Mouse (Mus musculus) WW6 (cell line): ENCODE results near the gene Gm13285.
"Not testable (repeated sequence)": the region's sequence is repeated elsewhere in the genome, so short reads cannot be mapped to it uniquely, and the experiment has no call there.

Experiments
- DNase-seq: peaks from one replicate; pipeline ENCODE4 v3.0.0-alpha.2; 2013; ENCODE audit warnings: low read depth, low spot score

Gm13285 gene

GRCm38 (mm10) chr4:88799365-88799764 is at the start of gene Gm13285:
Gene Gm13285, plus strand, starts transcription at chr4:88799665.
- not testable (repeated sequence) for DNase-seq

- no peak for DNase-seq
Observed at GRCm38 (mm10) chr4:88749926-88750325, 49.5 kb upstream of the Gm13285 start.

- DNase-seq = not testable (repeated sequence)
Observed at GRCm38 (mm10) chr4:88754818-88755340, 44.6 kb upstream of the Gm13285 start, which contains the start of gene Gm13271. Gene Gm13271, plus strand, starts transcription at chr4:88754868.

- DNase-seq = not testable (repeated sequence)
Observed at GRCm38 (mm10) chr4:88756581-88757513, 42.6 kb upstream of the Gm13285 start.

- peak; percentile 60 for DNase-seq
Observed at GRCm38 (mm10) chr4:88757628-88758031, 41.8 kb upstream of the Gm13285 start.

- DNase-seq = not testable (repeated sequence)
Observed at GRCm38 (mm10) chr4:88758751-88759150, 40.7 kb upstream of the Gm13285 start.

- DNase-seq = not testable (repeated sequence)
Observed at GRCm38 (mm10) chr4:88759610-88760268, 39.7 kb upstream of the Gm13285 start, which contains the start of gene Gm13283. Gene Gm13283, plus strand, starts transcription at chr4:88760119.

- DNase-seq = not testable (repeated sequence)
Observed at GRCm38 (mm10) chr4:88760431-88760830, 39.0 kb upstream of the Gm13285 start.

GRCm38 (mm10) chr4:88761776-88762175 is 37.7 kb upstream of the Gm13285 start:
- not testable (repeated sequence) for DNase-seq

- DNase-seq = not testable (repeated sequence)
Observed at GRCm38 (mm10) chr4:88762341-88762740, 37.1 kb upstream of the Gm13285 start.

- not testable (repeated sequence) for DNase-seq
Observed at GRCm38 (mm10) chr4:88763384-88764018, 36.0 kb upstream of the Gm13285 start.

- DNase-seq = not testable (repeated sequence)
Observed at GRCm38 (mm10) chr4:88773534-88773933, 25.9 kb upstream of the Gm13285 start, which contains the start of gene Gm13290. Gene Gm13290, plus strand, starts transcription at chr4:88773834.

GRCm38 (mm10) chr4:88776622-88777021 is 22.8 kb upstream of the Gm13285 start, which contains the start of gene Gm13289:
Gene Gm13289, plus strand, starts transcription at chr4:88776922.
- not testable (repeated sequence) for DNase-seq

GRCm38 (mm10) chr4:88779550-88779949 is 19.9 kb upstream of the Gm13285 start, which contains the start of gene Gm13272:
Gene Gm13272, plus strand, starts transcription at chr4:88779850.
- not testable (repeated sequence) for DNase-seq

GRCm38 (mm10) chr4:88780320-88780719 is 19.1 kb upstream of the Gm13285 start:
- not testable (repeated sequence) for DNase-seq

GRCm38 (mm10) chr4:88781831-88782230 is 17.6 kb upstream of the Gm13285 start, which contains the start of gene Ifnz:
Gene Ifnz, plus strand, starts transcription at chr4:88782131.
- not testable (repeated sequence) for DNase-seq

GRCm38 (mm10) chr4:88782335-88782734 is 17.1 kb upstream of the Gm13285 start:
- not testable (repeated sequence) for DNase-seq

GRCm38 (mm10) chr4:88785409-88785808 is 14.1 kb upstream of the Gm13285 start, which contains the start of gene Gm13276:
Gene Gm13276, plus strand, starts transcription at chr4:88785709.
- not testable (repeated sequence) for DNase-seq

- DNase-seq = not testable (repeated sequence)
Observed at GRCm38 (mm10) chr4:88788402-88788801, 11.1 kb upstream of the Gm13285 start, which contains the start of gene Gm13277. Gene Gm13277, plus strand, starts transcription at chr4:88788632.

- DNase-seq = not testable (repeated sequence)
Observed at GRCm38 (mm10) chr4:88791250-88791649, 8.2 kb upstream of the Gm13285 start, which contains the start of gene Gm13278. Gene Gm13278, plus strand, starts transcription at chr4:88791550.
